Mouse (Mus musculus) spleen, postnatal 4 days (tissue): Measurements from ENCODE around the gene Klhl7.
A peak's percentile ranks its signal among the peaks of the same experiment; 100 is the strongest.

Experiments used
- DNase-seq, 2 experiments: peaks; one replicate each; pipeline ENCODE4 v3.0.0; 2022; ENCODE audit warnings: low spot score in 2 of 2

Gene Klhl7

GRCm38 (mm10) chr5:24100106-24100809 is at the start of gene Klhl7:
Gene Klhl7 (plus strand): TSS chr5:24100605.
- DNase-seq, result peak; percentile 82 to 94

GRCm38 (mm10) chr5:24051755-24052675 is 48.4 kb upstream of the Klhl7 start:
- DNase-seq, result no peak

- no peak for DNase-seq
Measured at GRCm38 (mm10) chr5:24053245-24054190, 46.9 kb upstream of the Klhl7 start.

GRCm38 (mm10) chr5:24054382-24054781 is 46.0 kb upstream of the Klhl7 start:
- no peak for DNase-seq

- no peak for DNase-seq
Measured at GRCm38 (mm10) chr5:24056865-24057264, 43.5 kb upstream of the Klhl7 start.

- no peak for DNase-seq
Measured at GRCm38 (mm10) chr5:24057592-24057991, 42.8 kb upstream of the Klhl7 start.

- DNase-seq, result no peak
Measured at GRCm38 (mm10) chr5:24060949-24061348, 39.5 kb upstream of the Klhl7 start.

GRCm38 (mm10) chr5:24063034-24063433 is 37.4 kb upstream of the Klhl7 start:
- no peak for DNase-seq

- DNase-seq, result no peak
Measured at GRCm38 (mm10) chr5:24063545-24063944, 36.9 kb upstream of the Klhl7 start.

GRCm38 (mm10) chr5:24068955-24069354 is 31.4 kb upstream of the Klhl7 start:
- no peak for DNase-seq

- DNase-seq, result no peak
Measured at GRCm38 (mm10) chr5:24072031-24072430, 28.4 kb upstream of the Klhl7 start.

GRCm38 (mm10) chr5:24076986-24077718 is 23.3 kb upstream of the Klhl7 start:
- DNase-seq, result peak; percentile 51 to 74

GRCm38 (mm10) chr5:24077739-24078306 is 22.6 kb upstream of the Klhl7 start:
- no peak for DNase-seq

GRCm38 (mm10) chr5:24078420-24079179 is 21.8 kb upstream of the Klhl7 start:
- no peak for DNase-seq

GRCm38 (mm10) chr5:24080826-24081225 is 19.6 kb upstream of the Klhl7 start:
- no peak for DNase-seq

- no peak for DNase-seq
Measured at GRCm38 (mm10) chr5:24084835-24085234, 15.6 kb upstream of the Klhl7 start.

- no peak for DNase-seq
Measured at GRCm38 (mm10) chr5:24086241-24086640, 14.2 kb upstream of the Klhl7 start.

- DNase-seq, result no peak
Measured at GRCm38 (mm10) chr5:24086865-24087264, 13.5 kb upstream of the Klhl7 start.

GRCm38 (mm10) chr5:24088451-24088850 is 12.0 kb upstream of the Klhl7 start:
- DNase-seq, result no peak

- DNase-seq, result no peak
Measured at GRCm38 (mm10) chr5:24092496-24092895, 7.9 kb upstream of the Klhl7 start.
